Mouse (Mus musculus) left cerebral cortex, adult 18-20 months (tissue): Measurements from ENCODE around the gene Tspan11. TPM values are rescaled to one million over a fixed set of nuclear protein-coding genes. Genes with fewer than 3 reads are reported as not detected.

Experiments used
- DNase-seq, 2 experiments: peaks; one replicate each; pipeline ENCODE4 v3.0.0; 2021 to 2022; ENCODE audit warnings: low spot score in 2 of 2, mixed read lengths in 1 of 2
- total RNA-seq, 2 experiments: library from RNA; stranded (reverse); gene quantifications; 2 replicates each; pipeline ENCODE4 v1.2.3; 2021

Tspan11 gene
- total RNA-seq, 2 experiments from 2014 or later: 4.6 to 6.3 TPM

GRCm38 (mm10) chr6:127876436-127876835 is 11.0 kb upstream of the Tspan11 start:
- no peak for DNase-seq

DNA sequence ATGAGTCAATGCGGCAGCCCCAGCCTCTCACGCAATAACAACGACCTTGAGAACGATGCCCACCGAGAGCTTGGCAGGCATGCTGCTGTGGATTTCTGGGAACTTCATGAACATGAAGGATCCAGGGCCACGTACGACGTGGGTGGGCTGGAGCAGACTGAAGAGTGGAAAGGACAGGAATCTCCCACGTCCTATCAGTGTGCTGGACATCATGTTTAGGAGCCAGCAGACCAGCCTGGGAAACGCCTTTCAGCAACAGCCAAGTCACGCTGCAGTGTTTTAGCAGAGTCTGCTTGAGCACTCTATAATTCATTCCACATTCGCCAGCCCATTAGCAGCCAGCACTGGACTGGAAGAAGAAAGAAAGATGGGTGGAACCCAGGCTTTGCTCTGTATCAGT is 10.4 kb upstream of the Tspan11 start:
- DNase-seq: no peak

GRCm38 (mm10) chr6:127879472-127879871 is 7.9 kb upstream of the Tspan11 start:
- no peak for DNase-seq

DNA sequence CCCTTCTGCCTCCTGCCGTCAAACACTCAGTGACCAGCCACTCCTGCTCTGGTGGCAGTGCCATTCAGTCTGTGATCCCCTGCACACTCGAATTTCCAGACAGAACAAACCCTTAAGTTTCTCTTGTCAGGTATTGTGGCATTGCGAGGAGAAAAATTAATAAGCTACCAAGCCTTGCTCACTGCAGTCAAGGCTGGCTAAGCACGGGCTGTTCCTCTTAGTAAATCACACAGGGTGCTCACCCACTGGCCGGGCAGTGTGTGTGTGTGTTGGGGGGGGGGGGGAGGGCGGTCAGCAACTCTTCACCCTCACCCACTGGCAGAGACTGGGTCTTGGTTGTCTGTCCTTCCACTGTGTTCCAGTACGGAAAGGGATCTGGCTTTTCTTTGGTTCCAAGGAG is 473 bp upstream of the Tspan11 start:
- DNase-seq: no peak

GRCm38 (mm10) chr6:127888581-127888980 is 1.2 kb downstream of the Tspan11 start:
- DNase-seq: no peak

- DNase-seq: no peak
Observed at GRCm38 (mm10) chr6:127893611-127894010, 6.2 kb downstream of the Tspan11 start.

DNA sequence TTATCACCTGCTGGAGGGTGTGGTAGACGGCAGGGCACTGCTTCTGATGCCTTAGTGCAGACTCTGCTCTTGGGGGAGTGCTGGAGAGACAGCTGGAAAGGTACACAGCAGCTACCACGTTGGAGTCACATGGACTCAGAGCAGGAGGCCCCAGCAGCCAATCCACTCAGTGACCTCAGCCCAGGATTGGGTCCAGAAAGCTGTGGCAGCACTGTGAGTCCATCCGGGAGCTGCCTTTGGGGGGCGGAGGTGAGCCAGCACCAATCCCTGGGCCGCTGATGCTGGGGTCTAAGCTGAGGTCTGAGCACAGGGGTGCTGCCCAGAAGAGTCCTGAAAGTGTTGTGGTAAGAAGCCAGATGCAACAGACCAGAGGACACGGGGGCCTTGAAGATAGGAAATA is 7.6 kb downstream of the Tspan11 start:
- DNase-seq: no peak

DNA sequence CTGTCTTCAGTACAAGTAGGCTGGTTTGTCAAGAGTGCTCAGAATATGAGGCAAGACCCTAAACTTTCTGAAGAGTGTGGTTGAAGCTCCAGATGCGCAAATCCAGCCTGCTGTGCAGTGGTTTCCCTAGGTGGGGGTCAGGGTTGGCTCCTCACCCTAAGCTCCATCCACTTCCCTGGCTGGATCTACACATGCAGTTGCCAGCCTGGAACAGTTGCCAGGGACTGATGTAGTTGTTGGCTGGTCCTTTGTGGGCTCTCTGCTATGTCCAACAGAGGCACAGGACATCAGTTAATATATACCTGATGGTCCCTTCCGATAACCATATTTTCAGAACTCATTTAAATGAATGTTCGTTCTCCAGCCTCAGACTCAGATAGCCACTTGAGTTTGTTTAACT is 9.0 kb downstream of the Tspan11 start:
- no peak for DNase-seq

GRCm38 (mm10) chr6:127897342-127897741 is 10.0 kb downstream of the Tspan11 start:
- DNase-seq: no peak

GRCm38 (mm10) chr6:127900062-127900461 is 12.7 kb downstream of the Tspan11 start:
- no peak for DNase-seq

GRCm38 (mm10) chr6:127901261-127901660 is 13.9 kb downstream of the Tspan11 start:
- DNase-seq: no peak

DNA sequence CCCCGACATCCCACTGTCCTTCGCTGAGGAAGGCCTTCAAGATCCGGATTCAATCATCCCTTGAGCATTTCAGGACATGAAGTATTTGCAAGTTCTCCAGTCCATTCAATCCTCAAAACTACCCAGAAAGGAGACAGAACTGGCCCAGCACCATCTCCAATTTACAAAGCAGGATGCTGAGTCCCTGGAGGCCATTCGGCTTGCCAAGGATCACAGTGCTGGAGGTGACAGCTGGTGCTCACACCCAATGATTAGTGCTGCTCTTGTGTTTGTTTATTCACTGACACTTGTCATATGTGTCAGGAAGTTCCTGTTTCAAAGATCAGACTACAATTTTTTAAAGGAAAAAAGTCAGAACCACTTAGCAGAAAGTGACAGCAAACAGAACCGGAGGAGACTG is 14.3 kb downstream of the Tspan11 start:
- no peak for DNase-seq

- DNase-seq: peak; percentile 48 to 58
Observed at GRCm38 (mm10) chr6:127902559-127902958, 15.2 kb downstream of the Tspan11 start.

DNA sequence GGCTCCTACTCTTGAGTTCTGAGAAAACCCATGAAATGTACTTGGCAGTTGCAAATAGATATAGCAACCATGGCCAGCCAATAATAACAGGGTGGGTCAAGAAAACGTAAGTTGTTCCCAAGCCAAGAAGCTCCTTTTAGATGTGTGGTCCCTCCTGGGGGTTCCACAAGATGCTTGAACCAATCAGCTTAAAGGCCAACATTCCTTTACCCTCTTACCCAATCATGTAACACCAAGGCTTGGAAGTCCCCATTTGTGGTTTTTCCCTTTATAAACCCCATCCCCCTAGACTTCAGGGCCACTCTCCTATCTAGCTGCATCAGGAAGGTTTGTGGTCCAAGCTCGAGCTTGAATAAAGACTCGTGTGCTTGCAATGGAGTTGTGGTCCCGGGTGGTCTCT is 23.2 kb downstream of the Tspan11 start:
- no peak for DNase-seq

GRCm38 (mm10) chr6:127911687-127912086 is 24.3 kb downstream of the Tspan11 start:
- DNase-seq: no peak

GRCm38 (mm10) chr6:127912938-127913337 is 25.5 kb downstream of the Tspan11 start:
- DNase-seq: no peak

DNA sequence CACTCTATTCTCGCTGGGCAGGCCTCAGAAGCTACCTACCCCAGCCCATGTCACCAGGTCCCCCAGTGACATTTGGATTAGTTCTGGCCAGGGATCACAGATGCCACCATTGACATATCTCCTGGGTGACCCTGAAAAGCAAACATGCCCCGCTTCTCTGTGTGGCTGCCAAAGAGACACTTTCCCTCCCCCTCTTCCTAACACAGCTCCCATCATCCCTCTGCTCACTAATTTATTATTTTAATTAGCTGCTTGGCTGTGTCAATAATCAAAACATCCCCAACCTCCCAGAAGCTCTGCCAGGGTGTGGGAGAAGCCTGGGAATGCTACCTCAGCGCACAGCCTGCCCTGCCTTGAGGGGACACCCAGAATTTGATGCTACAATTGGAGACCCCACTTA is 29.6 kb downstream of the Tspan11 start:
- DNase-seq: no peak

- DNase-seq: no peak
Observed at GRCm38 (mm10) chr6:127917712-127918111, 30.3 kb downstream of the Tspan11 start.

- no peak for DNase-seq
Observed at GRCm38 (mm10) chr6:127919491-127919890, 32.1 kb downstream of the Tspan11 start.

DNA sequence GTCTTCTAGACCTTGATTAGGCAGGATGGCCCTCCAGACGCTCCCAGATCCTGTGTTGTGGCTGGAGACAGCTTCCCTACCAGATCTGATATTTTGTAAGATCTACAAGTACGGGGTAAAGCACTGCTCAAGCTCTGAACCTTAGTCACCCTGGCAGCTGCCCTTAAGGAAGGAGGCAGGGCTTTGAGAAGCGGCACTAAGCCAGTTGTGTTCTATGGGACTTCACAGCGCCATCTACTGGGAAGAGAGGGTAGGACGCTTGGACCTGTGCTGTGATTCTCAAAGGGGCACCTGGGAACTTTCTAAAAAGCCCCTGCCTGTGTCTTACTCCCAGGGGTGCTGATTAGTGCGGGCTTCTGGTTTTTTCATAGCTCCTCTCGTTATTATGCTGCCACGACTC is 33.3 kb downstream of the Tspan11 start:
- DNase-seq: peak; percentile 81 to 84

DNA sequence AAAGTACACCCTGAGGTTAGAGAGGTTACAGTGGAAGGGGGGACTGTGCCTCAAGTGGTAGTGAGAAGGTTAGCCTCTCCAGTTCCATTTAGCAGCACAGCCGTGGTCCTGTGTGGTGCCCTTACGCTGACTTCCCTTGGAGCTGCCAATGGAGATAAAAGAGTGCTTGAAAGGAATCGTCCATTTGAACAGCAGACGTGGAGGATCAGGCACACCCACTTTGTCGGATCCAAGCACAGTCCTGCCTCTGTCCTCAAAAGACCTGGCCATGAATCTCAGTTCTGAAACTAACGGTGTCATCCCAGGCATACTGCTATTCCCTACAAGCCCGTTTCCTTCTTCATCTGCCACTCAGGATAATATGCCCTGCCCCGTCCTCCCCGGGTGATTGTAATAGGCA is 34.6 kb downstream of the Tspan11 start:
- no peak for DNase-seq

DNA sequence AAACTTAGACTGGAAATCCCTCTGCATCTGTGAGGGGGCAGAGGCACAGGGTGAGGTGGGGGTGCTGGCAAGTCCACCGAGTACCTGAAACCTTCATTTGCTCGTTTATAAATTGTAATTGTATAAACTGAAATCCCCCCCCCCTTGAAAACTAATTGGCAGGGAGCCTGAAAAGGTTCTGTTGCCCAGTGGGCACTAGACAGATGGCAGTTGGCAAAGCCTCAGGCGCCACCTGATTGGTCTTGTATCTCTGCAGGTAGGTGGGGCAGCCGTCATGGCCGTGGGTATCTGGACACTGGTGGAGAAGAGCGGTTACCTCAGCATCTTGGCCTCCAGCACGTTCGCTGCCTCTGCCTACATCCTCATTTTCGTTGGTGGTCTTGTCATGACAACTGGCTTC is 35.9 kb downstream of the Tspan11 start:
- DNase-seq: no peak

DNA sequence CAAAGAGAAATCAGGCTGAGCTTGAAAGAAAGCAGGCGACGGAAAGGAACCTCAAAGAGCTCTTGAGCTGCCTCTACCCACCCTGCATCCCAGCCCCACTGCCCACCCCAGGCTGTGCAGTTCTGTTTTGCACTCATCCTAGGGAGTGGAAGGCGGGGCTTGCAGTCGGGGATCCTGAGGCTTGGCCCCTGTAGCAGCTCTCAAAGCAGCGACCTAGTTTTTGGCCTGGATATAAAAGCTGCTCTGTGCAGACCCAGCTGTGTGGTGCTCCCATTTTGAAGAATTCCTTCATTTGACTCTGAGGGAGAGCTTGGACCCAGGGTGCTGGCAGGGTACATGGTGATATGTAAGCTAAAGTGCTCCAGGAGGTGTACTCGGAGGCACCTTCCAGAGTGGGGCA is 37.4 kb downstream of the Tspan11 start:
- DNase-seq: peak in 1 of 2 experiments; percentile 31

- peak; percentile 71 to 84 for DNase-seq
Observed at GRCm38 (mm10) chr6:127925915-127926314, 38.5 kb downstream of the Tspan11 start.
